Mouse (Mus musculus) cerebellum, adult 9-10 months (tissue): ENCODE data around the gene Olfr1391.
"Not testable (repeated sequence)": the region's sequence is repeated elsewhere in the genome, so short reads cannot be mapped to it uniquely, and the experiment has no call there.

Experiments used
- DNase-seq: peaks from one replicate; pipeline ENCODE4 v3.0.0; 2022

Gene Olfr1391

DNA sequence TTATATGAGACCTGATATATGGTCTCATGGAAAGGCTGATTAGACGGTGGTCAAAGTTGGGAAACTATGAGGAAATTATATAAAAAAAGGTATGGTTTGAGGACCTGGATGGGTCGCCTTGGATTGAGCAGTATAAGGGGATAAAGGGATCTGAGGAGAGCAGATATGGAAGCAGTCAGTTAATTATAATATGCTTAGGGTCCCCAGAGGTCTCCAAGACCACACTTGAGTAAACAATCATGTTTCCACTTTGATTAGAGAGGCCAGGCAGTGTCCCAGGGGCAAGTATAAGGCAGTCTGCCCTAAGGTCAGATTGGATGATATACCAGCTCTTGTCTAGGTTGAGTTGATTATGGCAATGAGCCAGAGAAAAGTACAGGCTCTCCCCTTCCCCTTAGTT is at the start of gene Olfr1391:
Olfr1391 (plus strand) TSS at position 301 of the 400 bp plus-strand sequence.
- DNase-seq = no peak

DNA sequence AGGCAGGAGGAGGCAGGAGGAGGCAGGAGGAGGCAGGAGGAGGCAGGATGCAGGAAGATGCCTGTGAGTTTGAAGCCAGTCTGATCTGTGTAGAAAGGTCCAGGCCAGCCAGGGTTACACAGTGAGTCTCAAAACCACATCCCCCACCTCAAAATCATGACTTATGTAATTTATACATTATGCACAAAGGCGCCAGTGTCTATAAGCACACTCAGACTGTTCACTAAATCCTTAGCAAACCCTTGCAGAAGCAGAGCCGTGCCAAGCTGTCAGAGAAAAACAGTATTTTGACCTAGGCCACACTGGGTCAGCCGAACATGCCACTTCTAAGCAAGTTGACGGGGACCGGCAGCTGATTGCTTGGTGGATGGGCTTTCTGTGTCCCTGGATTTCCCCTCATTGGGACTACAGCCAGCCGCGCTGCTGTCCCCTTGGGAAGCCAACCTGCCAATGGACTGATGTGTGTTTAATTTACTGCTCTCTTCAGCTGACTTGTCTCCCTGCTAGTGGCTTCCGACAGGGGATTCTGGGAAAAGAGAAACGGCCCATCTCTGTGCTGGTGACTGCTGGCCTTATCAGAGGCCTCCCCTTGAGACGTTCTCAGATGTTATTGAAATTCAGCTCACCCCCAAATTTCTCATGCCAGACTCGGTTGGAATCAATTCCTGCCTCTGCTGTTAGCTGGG is 48.6 kb upstream of the Olfr1391 start:
- no peak for DNase-seq

DNA sequence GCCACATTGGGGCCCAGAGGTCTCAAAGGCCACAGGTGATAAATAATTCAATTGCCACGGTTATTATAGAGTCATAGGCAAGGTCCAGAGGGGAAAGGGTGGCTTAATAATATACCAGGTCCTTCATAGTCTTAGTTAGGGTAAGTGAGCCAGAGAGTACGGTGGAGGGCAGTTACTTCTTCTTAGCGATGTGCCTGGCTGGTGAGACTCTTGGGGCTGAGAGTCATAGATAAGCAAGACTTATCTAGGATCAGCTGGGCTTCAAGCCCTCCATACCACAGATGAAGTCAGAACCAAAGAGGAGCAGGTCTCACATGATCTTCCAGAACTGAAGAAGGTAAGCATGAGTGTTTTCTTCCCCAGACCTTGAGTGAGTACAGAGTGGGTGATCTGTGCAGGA is 44.3 kb upstream of the Olfr1391 start, which contains the start of gene Olfr1393:
Olfr1393 (plus strand) TSS at position 83 of the 400 bp plus-strand sequence.
- DNase-seq = no peak

DNA sequence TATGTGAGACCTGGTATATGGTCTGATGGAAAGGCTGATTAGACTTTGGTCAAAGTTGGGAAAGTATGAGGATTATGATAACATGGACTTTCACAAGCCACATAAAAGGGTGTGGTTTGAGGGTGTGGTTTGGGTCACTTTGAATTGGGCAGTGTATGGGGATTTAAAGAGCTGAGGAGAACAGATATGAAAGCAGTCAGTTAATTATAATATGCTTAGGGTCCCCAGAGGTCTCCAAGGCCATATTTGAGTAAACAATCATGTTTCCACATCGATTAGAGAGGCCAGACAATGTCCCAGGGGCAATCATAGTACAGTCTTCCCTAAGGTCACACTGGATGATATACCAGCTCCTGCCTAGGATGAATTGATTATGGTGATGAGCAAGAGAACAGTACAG is 37.6 kb upstream of the Olfr1391 start, which contains the start of gene Olfr1392:
Olfr1392 (plus strand) TSS at position 301 of the 400 bp plus-strand sequence.
- DNase-seq = not testable (repeated sequence)

DNA sequence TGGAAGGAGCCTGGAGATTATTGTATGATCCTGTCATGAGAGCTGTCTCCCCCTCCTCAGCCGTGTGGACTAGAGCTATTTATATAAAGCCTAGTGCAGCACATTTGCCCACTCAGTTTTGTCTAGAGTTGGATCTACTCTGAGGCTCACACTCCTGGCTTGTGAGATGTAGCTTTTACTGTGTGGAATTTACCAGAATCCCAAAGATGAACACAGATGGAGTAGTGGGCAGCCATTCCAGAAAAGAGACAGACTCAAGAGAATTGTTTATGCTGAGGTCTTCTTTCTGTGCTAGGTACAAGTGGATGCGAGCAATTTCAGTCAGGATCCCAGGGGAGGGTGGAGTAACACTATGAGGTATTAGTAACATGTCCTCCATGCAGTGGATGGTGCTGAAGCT is 35.3 kb upstream of the Olfr1391 start:
- no peak for DNase-seq

DNA sequence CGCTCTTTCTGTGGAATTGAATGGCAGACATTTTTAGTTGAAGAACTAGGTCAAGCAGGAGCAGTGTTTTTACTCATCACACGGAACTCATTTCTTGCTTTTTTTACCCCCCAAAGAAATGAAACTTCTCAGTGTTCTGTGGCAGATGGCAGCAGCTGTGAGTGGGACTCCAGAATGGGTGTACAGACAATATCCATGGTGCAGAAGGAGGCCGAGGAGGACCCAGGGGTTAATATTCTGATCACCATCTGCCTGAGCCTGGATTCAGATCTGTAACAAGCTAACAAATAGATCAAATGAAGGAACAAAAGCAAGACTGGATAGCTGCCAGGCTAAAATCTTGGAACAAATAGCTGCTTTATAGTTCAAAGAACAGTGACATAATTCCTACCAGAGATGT is 29.8 kb upstream of the Olfr1391 start:
- DNase-seq = no peak

DNA sequence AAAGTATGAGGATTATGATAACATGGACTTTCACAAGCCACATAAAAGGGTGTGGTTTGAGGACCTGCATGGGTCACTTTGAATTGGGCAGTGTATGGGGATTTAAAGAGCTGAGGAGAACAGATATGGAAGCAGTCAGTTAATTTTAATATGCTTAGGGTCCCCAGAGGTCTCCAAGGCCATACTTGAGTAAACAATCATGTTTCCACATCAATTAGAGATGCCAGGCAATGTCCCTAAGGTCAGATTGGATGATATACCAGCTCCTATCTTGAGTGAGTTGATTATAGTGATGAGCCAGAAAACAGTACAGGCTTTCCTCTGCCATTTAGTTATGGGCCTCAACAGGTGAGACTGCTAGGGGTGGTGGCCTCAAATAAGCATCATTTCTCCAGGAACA is 18.1 kb upstream of the Olfr1391 start, which contains the start of gene Olfr10:
Olfr10 (plus strand) TSS at position 301 of the 400 bp plus-strand sequence.
- no peak for DNase-seq

DNA sequence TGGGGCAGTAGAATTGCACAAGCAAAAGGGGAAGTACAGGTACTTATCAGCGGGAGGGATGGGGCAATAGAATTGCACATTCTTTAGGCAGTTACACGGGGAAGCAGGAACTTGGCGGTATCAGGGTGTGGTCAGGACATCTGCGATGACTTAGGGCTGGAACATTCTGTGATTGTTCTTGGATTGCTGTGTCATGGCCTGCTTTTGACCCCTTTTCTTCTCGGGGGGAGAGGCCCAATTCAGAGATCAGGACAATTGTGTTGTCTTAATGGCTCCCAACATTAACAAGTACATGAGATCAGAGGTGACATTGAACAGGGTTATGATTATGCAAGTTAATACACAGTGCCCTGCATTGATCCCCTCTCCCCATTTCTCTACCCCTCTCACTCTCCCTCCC is 14.0 kb upstream of the Olfr1391 start:
- not testable (repeated sequence) for DNase-seq

DNA sequence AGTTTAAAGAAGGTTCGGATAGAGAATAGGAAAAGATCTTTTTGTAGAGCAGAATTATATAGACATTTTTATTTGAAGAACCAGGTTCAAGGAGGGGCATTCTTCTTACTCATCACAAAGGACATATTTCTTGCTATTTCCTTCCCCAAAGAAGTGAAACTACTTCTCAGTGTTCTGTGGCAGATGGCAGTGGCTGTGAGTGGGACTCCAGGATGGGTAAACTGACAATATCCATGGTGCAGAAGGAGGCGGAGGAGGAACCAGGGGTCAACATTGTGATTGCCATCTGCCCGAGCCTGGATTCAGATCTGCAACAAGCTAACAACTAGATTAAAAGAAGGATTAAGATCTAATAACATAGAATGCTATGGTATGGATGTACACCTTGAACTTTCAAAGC is 4.2 kb downstream of the Olfr1391 start:
- DNase-seq = no peak

DNA sequence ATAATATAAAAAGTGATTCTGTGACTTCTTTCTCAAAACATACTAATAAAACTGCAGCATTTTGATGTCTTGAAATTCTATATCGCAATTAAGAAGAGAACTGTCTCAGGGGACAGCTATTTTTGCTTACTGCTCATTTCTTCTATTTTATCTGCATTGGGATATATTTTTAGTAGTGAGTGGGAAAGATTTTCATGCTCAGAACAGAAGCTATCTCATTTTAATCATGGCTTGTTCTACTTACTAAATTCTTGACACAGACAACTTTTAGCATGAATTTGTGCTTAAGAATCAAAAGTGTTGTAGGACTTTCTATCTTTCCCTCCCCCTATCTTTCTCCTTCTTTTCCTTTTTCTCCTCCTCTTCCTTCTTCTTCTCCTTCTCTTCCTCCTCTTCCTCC is 7.1 kb downstream of the Olfr1391 start:
- no peak for DNase-seq

DNA sequence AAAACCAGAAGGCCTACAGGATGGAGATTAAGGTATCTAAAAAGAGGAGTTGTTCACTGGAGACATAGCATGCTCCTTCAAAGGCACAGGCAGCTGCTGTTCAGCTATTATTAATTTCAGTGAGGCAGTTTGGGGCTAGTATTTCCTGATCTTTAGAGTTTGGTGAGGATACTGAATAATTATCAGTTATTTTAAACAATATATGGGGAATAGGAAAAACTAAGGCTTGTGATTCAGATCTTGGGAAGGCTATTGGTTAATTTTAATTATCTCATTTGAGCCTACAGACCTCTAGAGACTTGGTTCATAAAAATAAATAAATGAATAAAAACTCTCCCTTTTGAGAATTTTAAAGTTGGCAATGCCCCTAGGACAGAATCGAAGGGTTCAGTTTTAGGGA is 12.3 kb downstream of the Olfr1391 start, which contains the start of gene Olfr1390:
Olfr1390 (plus strand) TSS at position 301 of the 400 bp plus-strand sequence.
- DNase-seq = no peak

DNA sequence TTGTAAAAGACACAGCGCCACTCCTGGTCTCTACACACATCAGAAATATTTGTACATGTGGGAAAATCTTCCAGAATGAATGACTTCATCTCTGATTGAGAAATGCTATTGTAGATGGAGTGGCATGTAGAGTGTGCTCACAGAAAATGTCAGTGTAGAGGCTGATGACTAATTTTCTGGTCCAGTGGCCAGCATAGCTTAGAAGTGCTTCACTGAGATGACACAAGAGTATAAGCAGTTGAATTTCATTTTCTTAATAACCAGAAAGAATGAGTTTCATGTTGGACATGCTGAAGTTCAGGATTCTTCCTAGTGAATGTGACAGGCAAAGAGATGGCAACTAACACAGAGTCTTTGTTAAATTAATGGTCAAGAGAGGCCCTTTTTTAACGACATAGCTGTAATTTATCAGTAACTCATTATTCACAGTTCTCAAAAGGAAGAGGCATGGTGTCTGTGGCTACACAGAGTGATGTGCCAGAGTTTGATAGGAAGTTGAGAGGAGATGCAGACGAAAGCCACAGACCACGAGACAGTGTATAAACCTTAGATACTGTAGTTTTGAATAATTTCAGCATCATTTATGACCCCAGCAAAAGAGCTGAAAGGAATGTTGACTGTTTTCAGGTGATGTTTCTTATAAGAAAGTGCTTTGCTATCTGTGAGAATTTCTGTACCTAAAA is 14.7 kb downstream of the Olfr1391 start:
- no peak for DNase-seq
